8 mouse cellular contexts compared by ENCODE assay signal in the genomic region with DNA sequence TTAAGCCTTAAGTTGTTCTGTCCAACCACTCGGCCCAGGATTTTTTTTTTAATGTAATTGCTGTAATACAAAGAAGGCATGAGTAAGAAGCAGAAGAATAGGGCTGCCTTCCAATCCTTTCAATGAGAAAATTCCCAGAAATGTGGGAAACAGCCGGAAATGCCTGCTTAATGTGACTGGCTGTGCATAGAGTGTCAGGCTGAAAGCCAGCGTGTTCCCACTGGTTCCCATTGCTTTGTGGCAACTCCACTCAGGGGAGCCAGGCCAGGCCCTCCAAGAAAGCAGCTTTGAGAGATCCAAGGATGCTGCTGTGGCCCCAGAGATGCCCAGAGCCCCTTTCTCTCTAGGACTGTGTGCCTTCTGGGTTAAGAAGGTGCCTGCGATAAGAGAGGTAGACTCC. TPM values are rescaled to one million over a fixed set of nuclear protein-coding genes. Genes with fewer than 3 reads are reported as not detected.
A peak's percentile ranks its signal among the peaks of the same experiment; 100 is the strongest.
DNase-seq lines count a peak whose midpoint lies in the region; ATAC-seq and TF ChIP-seq lines count a peak whose summit lies in the region.

No protein-coding gene starts in this region.

- ATAC-seq in lung, embryonic 14.5 days (ENCODE audit: insufficient read depth), result no peak
- no peak; the same call in 1 of the 2 replicates for ATAC-seq in hindbrain, embryonic 16.5 days
- ATAC-seq in liver, postnatal 0 days, result no peak
- ATAC-seq in monocyte, adult 5-6 weeks (replicated peaks; ENCODE audit: insufficient number of reproducible peaks, low FRiP score, low TSS enrichment, poor library complexity, severe bottlenecking), result no peak

- no peaks in the 10 kb centered on the region for H3K36me3 ChIP-seq in lung, embryonic 14.5 days (ENCODE audit: insufficient read depth)
- no peaks in the 10 kb centered on the region for H3K36me3 ChIP-seq in hindbrain, embryonic 16.5 days (ENCODE audit: control insufficient read depth, insufficient read depth, low read length)
- H3K36me3 ChIP-seq in liver, postnatal 0 days (replicated peaks; ENCODE audit: insufficient read depth, low read length), result no peaks in the 10 kb centered on the region; the same call in 1 of the 2 replicates

- peak overlapping the region; percentile 83 for H3K27ac ChIP-seq in lung, embryonic 14.5 days (ENCODE audit: low read depth)
- peak overlapping the region; percentile 98 for H3K27ac ChIP-seq in embryonic fibroblast, embryonic 13.5 days (ENCODE audit: insufficient read depth, low read length)
- H3K27ac ChIP-seq in hindbrain, embryonic 16.5 days (ENCODE audit: low read depth, low read length), result peak overlapping the region; percentile 36
- H3K27ac ChIP-seq in liver, postnatal 0 days (ENCODE audit: low read depth), result peak overlapping the region; percentile 62

- DNase-seq in lung, embryonic 14.5 days, result peak; percentile 54
- DNase-seq in lung, postnatal 25 days (ENCODE audit: low spot score), result no peak
- no peak for DNase-seq in liver, postnatal 0 days
- DNase-seq in adrenal gland, adult 8-10 months, result no peak
- no peak for DNase-seq in ovary, postnatal 14 days (ENCODE audit: low spot score)

- no peaks in the 10 kb centered on the region for H3K27me3 ChIP-seq in lung, embryonic 14.5 days (ENCODE audit: insufficient read depth, low read length)
- H3K27me3 ChIP-seq in hindbrain, embryonic 16.5 days (replicated peaks; ENCODE audit: control insufficient read depth, insufficient read depth, low read length), result no peaks in the 10 kb centered on the region
- no peaks in the 10 kb centered on the region for H3K27me3 ChIP-seq in liver, postnatal 0 days (ENCODE audit: insufficient read depth, low read length)

- no peak for TF ChIP-seq POLR2A in embryonic fibroblast, embryonic 13.5 days (IDR thresholded peaks at IDR 0.05; ENCODE audit: low read depth, low read length)

- TF ChIP-seq EP300 in liver, postnatal 0 days (IDR thresholded peaks at IDR 0.05; ENCODE audit: low read depth), result no peak

- H3K4me2 ChIP-seq in lung, embryonic 14.5 days, result no peak overlapping the region
- H3K4me2 ChIP-seq in hindbrain, embryonic 16.5 days (ENCODE audit: low read length), result no peak overlapping the region
- H3K4me2 ChIP-seq in liver, postnatal 0 days (ENCODE audit: low read depth, low read length), result no peak overlapping the region

- WGBS in lung, embryonic 14.5 days, result 59% methylated on average over 4 of the region's 4 CpGs
- 60% methylated on average over 4 of the region's 4 CpGs for WGBS in hindbrain, embryonic 16.5 days
- 71% methylated on average over 4 of the region's 4 CpGs for WGBS in liver, postnatal 0 days (ENCODE audit: insufficient replicate concordance)

- no peaks in the 10 kb centered on the region for H3K9me3 ChIP-seq in lung, embryonic 14.5 days (ENCODE audit: low read depth, low read length)
- H3K9me3 ChIP-seq in hindbrain, embryonic 16.5 days (ENCODE audit: control insufficient read depth, low read length), result no peaks in the 10 kb centered on the region
- no peaks in the 10 kb centered on the region for H3K9me3 ChIP-seq in liver, postnatal 0 days (ENCODE audit: low read length)

- no peak overlapping the region for H3K9ac ChIP-seq in lung, embryonic 14.5 days
- H3K9ac ChIP-seq in hindbrain, embryonic 16.5 days (ENCODE audit: low read depth, low read length), result no peak overlapping the region
- H3K9ac ChIP-seq in liver, postnatal 0 days (replicated peaks), result no peak overlapping the region

- no peak overlapping the region for H3K4me3 ChIP-seq in lung, embryonic 14.5 days (ENCODE audit: low read depth, low read length)
- no peak overlapping the region for H3K4me3 ChIP-seq in embryonic fibroblast, embryonic 13.5 days (ENCODE audit: insufficient read depth, low read length)
- no peak overlapping the region for H3K4me3 ChIP-seq in hindbrain, embryonic 16.5 days (ENCODE audit: low read length)
- no peak overlapping the region for H3K4me3 ChIP-seq in liver, postnatal 0 days (ENCODE audit: low read depth, low read length)

- TF ChIP-seq CTCF in lung, embryonic 14.5 days (IDR thresholded peaks at IDR 0.05; ENCODE audit: low read depth), result no peak
- no peak for TF ChIP-seq CTCF in embryonic fibroblast, embryonic 13.5 days (IDR thresholded peaks at IDR 0.05; ENCODE audit: borderline replicate concordance, insufficient read depth, low read length)
- TF ChIP-seq CTCF in liver, postnatal 0 days (IDR thresholded peaks at IDR 0.05; ENCODE audit: low read depth), result no peak

- H3K4me1 ChIP-seq in lung, embryonic 14.5 days (ENCODE audit: insufficient read depth), result peaks cover 11% of the 10 kb centered on the region; the same call in 1 of the 2 replicates
- H3K4me1 ChIP-seq in embryonic fibroblast, embryonic 13.5 days (ENCODE audit: control insufficient read depth, insufficient read depth, low read length), result peaks cover 17% of the 10 kb centered on the region
- H3K4me1 ChIP-seq in hindbrain, embryonic 16.5 days (ENCODE audit: control insufficient read depth, insufficient read depth, low read depth, low read length), result peaks cover 7% of the 10 kb centered on the region
- no peaks in the 10 kb centered on the region for H3K4me1 ChIP-seq in liver, postnatal 0 days (ENCODE audit: insufficient read depth)

RNA-seq across cellular contexts. Expression of a gene that starts 37.2 kb away (rescaled TPM):
- polyA plus RNA-seq in lung, embryonic 14.5 days (2014; fragmentation: Nextera tagmentation; extraction: Ambion mirVana), result 50.6 and 50.7 TPM in 2 replicates
- 45.4 and 53.9 TPM in 2 replicates for polyA plus RNA-seq in embryonic fibroblast, embryonic 13.5 days (2011; ENCODE audit: insufficient read length, low read depth, missing spikeins)
- polyA plus RNA-seq in hindbrain, embryonic 16.5 days (2015; fragmentation: Nextera tagmentation; extraction: Ambion mirVana), result 33.6 and 33.7 TPM in 2 replicates
- 20.9 and 22.9 TPM in 2 replicates for polyA plus RNA-seq in liver, postnatal 0 days (2015; fragmentation: Nextera tagmentation; extraction: Ambion mirVana)
- total RNA-seq in adrenal gland, adult 8-10 months (2022), result 10 to 100 TPM; 21.8 to 25.1 (median 23.4) TPM
- total RNA-seq in monocyte, adult 5-6 weeks (2017), result 122 to 137 TPM (median 132 TPM) in 3 replicates

RNA-seq across cellular contexts. Expression of a gene that starts 52.4 kb away (rescaled TPM):
- 50.7 and 52.7 TPM in 2 replicates for polyA plus RNA-seq in lung, embryonic 14.5 days (2014; fragmentation: Nextera tagmentation; extraction: Ambion mirVana)
- 20.8 and 24.9 TPM in 2 replicates for polyA plus RNA-seq in embryonic fibroblast, embryonic 13.5 days (2011; ENCODE audit: insufficient read length, low read depth, missing spikeins)
- 74.9 and 88.9 TPM in 2 replicates for polyA plus RNA-seq in hindbrain, embryonic 16.5 days (2015; fragmentation: Nextera tagmentation; extraction: Ambion mirVana)
- 10.1 and 11.8 TPM in 2 replicates for polyA plus RNA-seq in liver, postnatal 0 days (2015; fragmentation: Nextera tagmentation; extraction: Ambion mirVana)
- 10 to 100 TPM; 17.4 to 25.4 (median 22.4) TPM for total RNA-seq in adrenal gland, adult 8-10 months (2022)
- 24.4 to 36.0 TPM (median 25.5 TPM) in 3 replicates for total RNA-seq in monocyte, adult 5-6 weeks (2017)

Comparison
In these comparisons a context has a peak if more than half of its experiments do, and no peak if none do; other contexts are left out.
1. H3K27ac ChIP-seq: peak in every context shown above with its lines; median percentile 98 in embryonic fibroblast, embryonic 13.5 days; 83 in lung, embryonic 14.5 days; 62 in liver, postnatal 0 days; 36 in hindbrain, embryonic 16.5 days.